Comparison of ENCODE assay signal across 8 mouse cellular contexts in genomic region chr1:64616881-64617714, GRCm38 (mm10). TPM values are rescaled to one million over a fixed set of nuclear protein-coding genes. Genes with fewer than 3 reads are reported as not detected.
DNase-seq lines count a peak whose midpoint lies in the region; ATAC-seq and TF ChIP-seq lines count a peak whose summit lies in the region.

TSS of gene Mettl21a (minus strand) at chr1:64617242.

- peaks cover 6% of the 10 kb centered on the region for H3K4me1 ChIP-seq in cortical plate, adult 2 months (ENCODE audit: control insufficient read depth, insufficient read depth, low read length)

- ATAC-seq in activated CD4-positive, CD25-positive, alpha-beta regulatory T cell, adult 4 months, result peak; percentile 88
- peak; percentile 94 for ATAC-seq in megakaryocyte-erythroid progenitor cell, adult 5-6 weeks (replicated peaks; ENCODE audit: low FRiP score, low TSS enrichment, poor library complexity, severe bottlenecking)

- intact Hi-C loops in left cerebral cortex, postnatal 10 days (cut with DNase I), result loop anchor here (5.0 to 10.0 kb wide), 4 partner anchors 90 to 952 kb away; no protein-coding TSS in a partner anchor

- TF ChIP-seq CTCF in cortical plate, adult 2 months (IDR thresholded peaks at IDR 0.05; ENCODE audit: extremely low read depth, insufficient read depth, low read length), result no peak

- peak within 1 kb of the TSS; percentile 94 for H3K27ac ChIP-seq in cortical plate, adult 2 months (ENCODE audit: insufficient read depth, low read length)

- peak; percentile 90 for DNase-seq in gastrocnemius, postnatal 10 days
- peak; percentile 90 for DNase-seq in induced T-regulatory cell, adult 2 months (ENCODE audit: low read depth)
- DNase-seq in left cerebral cortex, postnatal 10 days (ENCODE audit: extremely low spot score in 1 of 2, low spot score in 2 of 2), result peak; percentile 92 to 95
- peak; percentile 93 for DNase-seq in right cerebral cortex, postnatal 25 days
- DNase-seq in urinary bladder, postnatal 4 days (ENCODE audit: low spot score in 2 of 2), result peak; percentile 88 to 89

- peak within 1 kb of the TSS; percentile 87 for H3K4me3 ChIP-seq in cortical plate, adult 2 months (ENCODE audit: insufficient read depth, low read length)

- TF ChIP-seq POLR2A in cortical plate, adult 2 months (IDR thresholded peaks at IDR 0.05; ENCODE audit: extremely low read depth, insufficient read depth, low read length), result peak; percentile 92

RNA-seq across cellular contexts. Expression of gene Mettl21a, which starts in this region (rescaled TPM):
- polyA plus RNA-seq in activated CD4-positive, CD25-positive, alpha-beta regulatory T cell, adult 4 months (2017; shearing (Covaris generic)), result 10 to 100 TPM; 28.2 to 34.9 TPM
- 12.2 and 12.8 TPM in 2 replicates for polyA plus RNA-seq in cortical plate, adult 2 months (2012; rRNA removed)
- total RNA-seq in gastrocnemius, postnatal 10 days (2021), result 10 to 100 TPM in 1 of 2 experiments, 1 to 10 TPM in 1; 8.0 to 15.1 TPM
- 10 to 100 TPM in 1 of 2 experiments, 1 to 10 TPM in 1; 7.4 to 12.0 TPM for total RNA-seq in left cerebral cortex, postnatal 10 days (2021)
- 6.5 and 12.9 TPM in 2 replicates for total RNA-seq in megakaryocyte-erythroid progenitor cell, adult 5-6 weeks (2014; fragmentation: Nextera tagmentation)
- 3.7 and 8.3 TPM in 2 replicates for total RNA-seq in megakaryocyte-erythroid progenitor cell, adult 5-6 weeks (2017)

Comparison
In these comparisons a context has a peak if more than half of its experiments do, and no peak if none do; other contexts are left out.
1. Peak in every context shown above with its lines: DNase-seq, ATAC-seq, H3K4me3 ChIP-seq and H3K27ac ChIP-seq.